Mouse (Mus musculus) forebrain, embryonic 16.5 days (tissue): ENCODE data around the gene Dnah11. TPM values are rescaled to one million over a fixed set of nuclear protein-coding genes. Genes with fewer than 3 reads are reported as not detected.

Experiments used
- ATAC-seq: fragments of 200-750 bp; cut with Nextera tagmentation; 2 replicates; pipeline ENCODE4 v1.8.0; 2017; ENCODE audit warnings: mild to moderate bottlenecking, moderate library complexity
- H3K27ac ChIP-seq: fragments of 300-500 bp; sonication (generic); 2 replicates; pipeline ENCODE4 v1.5.1; 2014; ENCODE audit warnings: low read length, control low read depth
- H3K27me3 ChIP-seq: fragments of 300-500 bp; sonication (generic); replicated peaks from 2 replicates; pipeline ENCODE4 v1.6.1; 2014; ENCODE audit warnings: low read length; ENCODE audit not compliant: control insufficient read depth, insufficient read depth
- H3K36me3 ChIP-seq: fragments of 300-500 bp; sonication (generic); 2 replicates; pipeline ENCODE4 v1.6.1; 2014; ENCODE audit not compliant: control insufficient read depth, insufficient read depth
- H3K4me1 ChIP-seq: fragments of 300-500 bp; sonication (generic); replicated peaks from 2 replicates; pipeline ENCODE4 v1.6.1; 2014; ENCODE audit warnings: low read length; ENCODE audit not compliant: control insufficient read depth, insufficient read depth
- H3K4me2 ChIP-seq: fragments of 300-500 bp; sonication (generic); 2 replicates; pipeline ENCODE4 v1.6.1; 2014; ENCODE audit warnings: mild to moderate bottlenecking, low read length, control low read depth
- H3K4me3 ChIP-seq: fragments of 300-500 bp; sonication (generic); replicated peaks from 2 replicates; pipeline ENCODE4 v1.5.1; 2014; ENCODE audit warnings: mild to moderate bottlenecking, low read length, control low read depth
- H3K9ac ChIP-seq: fragments of 300-500 bp; sonication (generic); replicated peaks from 2 replicates; pipeline ENCODE4 v1.6.1; 2014; ENCODE audit warnings: low read depth, low read length, control low read depth
- H3K9me3 ChIP-seq: fragments of 300-500 bp; sonication (generic); 2 replicates; pipeline ENCODE4 v1.6.1; 2016; ENCODE audit warnings: low read length; ENCODE audit not compliant: control insufficient read depth
- WGBS: fragments of 180-500 bp; shearing (Covaris S2); extraction: QIAGEN DNeasy Blood & Tissue Kit; methylation state at CpG from one replicate; pipeline ENCODE4 v1.1.7; 2014; 5-methylcytosine and 5-hydroxymethylcytosine counted together
- polyA plus RNA-seq: library from polyadenylated mRNA; unstranded; fragments of >200 nt; fragmentation: Nextera tagmentation; extraction: Ambion mirVana; gene quantifications from 2 replicates; pipeline ENCODE4 v1.2.1, GENCODE M21; 2015

Dnah11 gene
- polyA plus RNA-seq, 1 experiment from 2014 or later = 0.13 TPM

DNA sequence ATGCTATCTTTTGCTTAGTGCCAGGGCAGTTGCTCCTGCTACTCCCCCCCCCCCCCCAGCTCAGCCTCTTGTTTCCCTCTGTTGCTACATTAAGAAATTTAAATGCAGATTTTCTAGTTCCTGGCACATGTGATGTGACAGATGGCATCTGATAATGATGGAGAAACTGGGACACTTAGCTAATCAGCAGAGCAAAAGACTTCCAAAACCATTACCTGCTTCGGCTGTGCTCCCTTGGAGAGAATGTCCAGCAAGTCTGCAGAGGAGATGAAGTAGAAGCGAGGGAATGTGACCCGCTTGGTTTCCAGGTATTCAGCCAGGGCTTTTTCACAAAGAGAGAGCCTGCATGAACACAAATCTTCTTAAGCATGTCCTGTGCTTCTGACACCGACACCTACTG, 94.3 kb downstream of the Dnah11 start:
- 63% methylated on average over 4 of the region's 4 CpGs for WGBS
- Histone ChIP-seq H3K27ac (no peak overlapping the region), H3K4me2 (no peak overlapping the region), H3K9me3 (no peaks in the 10 kb centered on the region), H3K9ac (no peak overlapping the region), H3K4me3 (no peak overlapping the region), H3K36me3 (no peaks in the 10 kb centered on the region), H3K4me1 (peaks cover 8% of the 10 kb centered on the region), H3K27me3 (no peaks in the 10 kb centered on the region)
- peak; percentile 77 for ATAC-seq

GRCm38 (mm10) chr12:118099694-118100093, 99.1 kb downstream of the Dnah11 start:
- Histone ChIP-seq H3K27me3 (no peaks in the 10 kb centered on the region), H3K4me2 (no peak overlapping the region), H3K9ac (no peak overlapping the region), H3K9me3 (no peaks in the 10 kb centered on the region), H3K4me1 (peaks cover 6% of the 10 kb centered on the region), H3K4me3 (no peak overlapping the region), H3K27ac (no peak overlapping the region), H3K36me3 (no peaks in the 10 kb centered on the region)
- no peak for ATAC-seq
- WGBS = 84% methylated on average over 5 of the region's 5 CpGs

- Histone ChIP-seq H3K4me1 (no peaks in the 10 kb centered on the region), H3K27me3 (no peaks in the 10 kb centered on the region), H3K4me2 (no peak overlapping the region), H3K27ac (no peak overlapping the region), H3K36me3 (no peaks in the 10 kb centered on the region), H3K9ac (no peak overlapping the region), H3K4me3 (no peak overlapping the region), H3K9me3 (no peaks in the 10 kb centered on the region)
- 64% methylated on average over 3 of the region's 3 CpGs for WGBS
- ATAC-seq = peak; percentile 79
These were observed 100.6 kb downstream of the Dnah11 start for GRCm38 (mm10) chr12:118098257-118098656.

DNA sequence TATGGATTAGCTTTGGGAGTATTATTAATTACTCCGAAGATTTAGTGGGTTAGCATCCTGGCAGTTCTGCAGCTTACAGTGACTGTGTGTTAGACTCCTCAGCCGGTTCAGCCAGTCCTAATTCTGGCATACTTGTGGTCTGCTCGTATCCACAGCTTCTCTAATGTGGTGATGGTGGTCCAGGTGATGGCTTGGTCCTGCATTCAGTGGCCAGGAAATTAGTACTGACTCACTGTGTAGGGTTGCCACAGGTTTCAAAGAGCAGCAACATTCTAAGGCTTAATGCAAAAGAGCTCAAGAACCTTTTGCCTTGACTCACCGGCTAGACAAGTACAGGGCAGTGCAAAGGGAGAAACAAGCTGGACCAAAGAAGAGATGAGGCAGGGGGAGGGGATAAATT, 103.9 kb downstream of the Dnah11 start:
- Histone ChIP-seq H3K4me1 (no peaks in the 10 kb centered on the region), H3K9ac (no peak overlapping the region), H3K4me2 (no peak overlapping the region), H3K27me3 (no peaks in the 10 kb centered on the region), H3K27ac (no peak overlapping the region), H3K9me3 (no peaks in the 10 kb centered on the region), H3K36me3 (no peaks in the 10 kb centered on the region), H3K4me3 (no peak overlapping the region)
- ATAC-seq = no peak
- WGBS = 88% methylated on average over 4 of the region's 4 CpGs

GRCm38 (mm10) chr12:118085291-118085690, 113.6 kb downstream of the Dnah11 start:
- H3K4me1 ChIP-seq = no peaks in the 10 kb centered on the region
- H3K9ac ChIP-seq = no peak overlapping the region
- no peaks in the 10 kb centered on the region for H3K27me3 ChIP-seq
- WGBS = 89% methylated on average over 1 of the region's 1 CpGs
- no peaks in the 10 kb centered on the region for H3K36me3 ChIP-seq
- H3K27ac ChIP-seq = no peak overlapping the region
- H3K4me2 ChIP-seq = no peak overlapping the region
- ATAC-seq = no peak
- no peaks in the 10 kb centered on the region for H3K9me3 ChIP-seq
- no peak overlapping the region for H3K4me3 ChIP-seq

GRCm38 (mm10) chr12:118084806-118085205, 114.0 kb downstream of the Dnah11 start:
- H3K27ac ChIP-seq = no peak overlapping the region
- ATAC-seq = no peak
- H3K36me3 ChIP-seq = no peaks in the 10 kb centered on the region
- H3K9ac ChIP-seq = no peak overlapping the region
- H3K27me3 ChIP-seq = no peaks in the 10 kb centered on the region
- H3K4me3 ChIP-seq = no peak overlapping the region
- H3K4me1 ChIP-seq = no peaks in the 10 kb centered on the region
- H3K9me3 ChIP-seq = no peaks in the 10 kb centered on the region
- no peak overlapping the region for H3K4me2 ChIP-seq
- WGBS = 83% methylated on average over 3 of the region's 3 CpGs

DNA sequence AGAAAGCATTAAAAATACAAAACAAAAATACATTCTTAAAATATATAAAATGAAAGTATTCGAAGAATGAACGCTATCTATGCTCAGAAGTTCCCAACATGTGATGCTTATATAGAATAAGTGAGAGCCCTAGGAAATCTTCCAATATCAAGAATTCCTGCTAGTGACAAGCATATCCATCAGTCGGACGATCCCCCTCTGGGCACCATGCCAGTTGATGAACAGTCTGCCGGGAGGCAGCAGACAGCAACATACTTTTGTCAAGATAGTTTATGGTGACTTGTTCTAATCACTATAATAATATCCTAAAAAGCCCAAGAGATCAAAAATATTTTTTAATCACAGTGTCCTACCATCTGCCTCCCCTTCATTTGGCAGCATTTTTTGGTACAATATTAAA, 114.7 kb downstream of the Dnah11 start:
- H3K4me3 ChIP-seq = no peak overlapping the region
- ATAC-seq = peak; percentile 43; the same call in 1 of the 2 replicates
- WGBS = 59% methylated on average over 5 of the region's 5 CpGs
- no peaks in the 10 kb centered on the region for H3K4me1 ChIP-seq
- H3K9ac ChIP-seq = no peak overlapping the region
- no peaks in the 10 kb centered on the region for H3K27me3 ChIP-seq
- H3K4me2 ChIP-seq = no peak overlapping the region
- no peaks in the 10 kb centered on the region for H3K9me3 ChIP-seq
- H3K27ac ChIP-seq = no peak overlapping the region
- no peaks in the 10 kb centered on the region for H3K36me3 ChIP-seq

GRCm38 (mm10) chr12:118080441-118080840, 118.4 kb downstream of the Dnah11 start:
- Histone ChIP-seq H3K36me3 (no peaks in the 10 kb centered on the region), H3K27ac (no peak overlapping the region), H3K4me2 (no peak overlapping the region), H3K9ac (no peak overlapping the region), H3K4me1 (no peaks in the 10 kb centered on the region), H3K27me3 (no peaks in the 10 kb centered on the region), H3K9me3 (no peaks in the 10 kb centered on the region), H3K4me3 (no peak overlapping the region)
- WGBS = 95% methylated on average over 6 of the region's 6 CpGs
- ATAC-seq = no peak

DNA sequence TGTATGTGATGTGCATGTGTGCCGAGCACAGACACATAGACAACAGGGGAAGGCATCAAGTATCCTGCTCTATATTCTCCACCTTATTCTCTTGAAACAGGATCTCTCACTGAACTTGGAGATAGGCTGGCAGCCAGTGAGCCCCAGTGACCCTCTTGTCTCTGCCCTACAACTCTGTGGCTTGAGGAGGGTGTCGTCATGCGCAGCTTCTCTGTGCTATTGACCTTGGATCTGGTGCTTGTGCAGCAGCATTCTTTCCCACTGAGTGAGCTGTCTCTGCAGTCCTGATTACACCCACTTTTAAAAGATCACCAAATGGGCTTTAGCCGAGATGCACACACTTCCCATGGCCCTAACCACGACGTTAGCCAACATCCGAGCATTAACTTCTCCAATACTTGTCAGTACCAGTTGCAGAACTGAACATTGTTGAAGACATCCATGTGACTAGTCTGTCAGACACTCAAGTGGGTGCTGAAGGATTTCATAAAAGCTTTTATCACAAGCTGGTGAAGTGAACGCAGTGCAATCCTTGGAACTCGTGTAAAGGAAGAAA, 120.3 kb downstream of the Dnah11 start:
- 81% methylated on average over 9 of the region's 9 CpGs for WGBS
- H3K4me3 ChIP-seq = no peak overlapping the region

GRCm38 (mm10) chr12:118076802-118077201, 122.0 kb downstream of the Dnah11 start:
- H3K4me2 ChIP-seq = no peak overlapping the region
- no peak for ATAC-seq

More for the DNA sequence above, 120.3 kb downstream of the Dnah11 start:
- H3K4me2 ChIP-seq = no peak overlapping the region
- H3K9me3 ChIP-seq = no peaks in the 10 kb centered on the region
- no peaks in the 10 kb centered on the region for H3K27me3 ChIP-seq
- no peaks in the 10 kb centered on the region for H3K36me3 ChIP-seq
- no peaks in the 10 kb centered on the region for H3K4me1 ChIP-seq
- no peak overlapping the region for H3K27ac ChIP-seq
- no peak for ATAC-seq
- H3K9ac ChIP-seq = no peak overlapping the region

More at GRCm38 (mm10) chr12:118076802-118077201, 122.0 kb downstream of the Dnah11 start:
- no peak overlapping the region for H3K27ac ChIP-seq
- no peaks in the 10 kb centered on the region for H3K4me1 ChIP-seq
- no peak overlapping the region for H3K4me3 ChIP-seq
- WGBS = 79% methylated on average over 3 of the region's 3 CpGs
- H3K9me3 ChIP-seq = no peaks in the 10 kb centered on the region
- H3K36me3 ChIP-seq = no peaks in the 10 kb centered on the region
- no peak overlapping the region for H3K9ac ChIP-seq
- no peaks in the 10 kb centered on the region for H3K27me3 ChIP-seq
